Mouse (Mus musculus): ENCODE results near the gene 4930402H24Rik.

GRCm38 (mm10) chr2:130767483-130767882 lies 138.7 kb downstream of the 4930402H24Rik start:
- TF ChIP-seq CTCF (IDR thresholded peaks at IDR 0.05; ENCODE audit: control insufficient read depth, insufficient read depth, insufficient read length) (no peak), MAX (IDR thresholded peaks at IDR 0.05) (no peak), FOSL1 (IDR thresholded peaks at IDR 0.05; ENCODE audit: insufficient read depth, low read length, poor library complexity, severe bottlenecking) (no peak)
